Mouse (Mus musculus) spleen, postnatal 10 days (tissue): ENCODE data around the gene Ptpn18.

Experiments
- DNase-seq, 2 experiments: peaks; one replicate each; pipeline ENCODE4 v3.0.0; 2021 to 2022; ENCODE audit warnings: low spot score in 2 of 2

Gene Ptpn18

DNA sequence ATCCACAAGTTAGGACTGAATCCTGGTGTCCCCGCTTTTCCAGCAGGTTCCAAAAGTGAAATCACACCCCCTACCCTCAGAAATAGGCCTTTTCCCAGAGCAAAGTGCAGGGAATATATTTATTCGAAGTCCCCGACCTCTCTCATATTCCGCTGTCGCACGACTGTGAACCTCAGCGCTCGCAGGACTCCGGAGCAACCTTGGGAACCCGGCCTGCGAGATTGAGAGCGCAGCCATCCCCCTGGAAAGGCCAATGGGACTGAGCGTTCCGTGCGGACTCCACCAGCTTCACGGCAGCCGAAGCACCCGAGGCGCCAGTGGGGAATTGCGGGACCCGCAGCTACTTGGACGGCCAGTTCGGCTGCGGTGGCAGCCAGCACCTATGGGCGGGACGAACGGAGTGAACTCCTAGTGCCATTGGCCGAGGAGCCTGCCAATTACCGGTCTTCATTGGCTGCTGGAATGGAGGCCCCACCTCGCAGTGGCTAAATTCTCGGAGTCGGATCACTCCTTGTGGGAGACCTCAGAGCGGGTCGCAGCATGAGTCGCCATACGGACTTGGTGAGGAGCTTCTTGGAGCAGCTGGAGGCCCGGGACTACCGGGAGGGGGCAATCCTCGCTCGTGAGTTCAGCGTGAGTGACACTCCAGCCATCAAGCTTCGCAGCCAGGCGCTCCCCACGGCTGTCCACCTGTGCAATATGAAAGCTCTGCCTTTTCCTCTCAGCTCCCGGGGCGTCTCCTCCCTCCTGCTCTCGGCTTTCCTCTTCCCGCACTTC, at the start of gene Ptpn18:
TSS of gene Ptpn18 (plus strand) at position 479 of the 777 bp plus-strand sequence.
- peak; percentile 92 to 93 for DNase-seq

DNA sequence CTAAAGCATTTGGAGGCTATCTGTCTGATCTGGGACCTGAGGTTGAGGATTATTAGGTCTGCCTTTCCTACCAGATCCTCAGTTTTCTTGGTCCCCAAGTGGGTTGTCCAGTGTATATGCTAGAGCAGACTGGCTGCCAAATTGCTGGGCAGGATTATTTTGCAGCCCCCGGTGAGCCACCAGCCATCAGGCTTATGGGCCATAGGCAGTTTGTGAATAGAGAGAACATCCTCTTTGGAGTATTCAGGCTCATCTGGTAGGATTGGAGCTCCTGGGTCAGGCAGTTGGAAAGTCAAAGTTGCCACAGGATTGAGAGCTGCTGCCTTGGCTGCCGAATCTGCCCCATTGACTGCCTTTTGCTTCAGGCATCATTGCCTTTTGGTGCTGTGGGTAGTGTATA, 31.1 kb upstream of the Ptpn18 start:
- DNase-seq = no peak

DNA sequence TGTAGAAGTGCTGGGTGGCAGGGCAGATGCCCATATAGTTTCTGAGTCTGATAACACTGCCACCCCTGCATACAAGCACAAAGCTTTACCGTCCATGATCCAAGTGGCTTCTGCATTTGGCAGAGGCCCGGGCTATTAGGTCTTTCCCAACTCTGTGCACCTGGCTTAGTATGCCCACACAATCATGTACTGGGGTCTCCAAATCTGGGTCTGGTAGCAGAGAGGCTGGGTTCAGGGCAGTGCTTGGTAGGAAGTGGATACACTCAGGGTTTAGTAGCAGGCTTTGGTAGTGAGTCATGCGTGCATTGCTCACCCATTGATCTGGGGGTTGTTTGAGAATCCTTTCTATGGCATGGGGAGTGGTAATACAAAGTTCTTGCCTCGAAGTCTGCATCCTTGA, 30.3 kb upstream of the Ptpn18 start:
- no peak for DNase-seq

DNA sequence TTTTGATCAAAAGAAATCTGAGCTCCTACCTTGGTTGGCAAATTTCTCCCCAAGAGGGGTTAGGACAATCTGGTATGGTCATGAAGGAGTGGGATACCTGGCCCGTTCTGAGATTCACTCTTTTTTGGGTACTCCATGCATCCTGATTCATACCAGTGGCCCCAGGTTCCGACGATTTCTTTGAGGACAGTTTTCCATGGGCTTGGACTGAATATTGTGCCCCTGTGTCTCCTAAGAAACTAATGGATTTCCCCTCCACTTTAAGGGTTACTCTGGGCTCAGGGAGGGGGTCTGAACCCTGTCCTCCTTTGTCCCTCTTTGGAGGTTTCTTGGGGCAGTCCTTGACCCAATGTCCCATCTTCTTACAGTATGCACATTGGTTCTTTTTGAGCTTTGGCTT, 28.6 kb upstream of the Ptpn18 start:
- peak in 1 of 2 experiments; percentile 3 for DNase-seq

DNA sequence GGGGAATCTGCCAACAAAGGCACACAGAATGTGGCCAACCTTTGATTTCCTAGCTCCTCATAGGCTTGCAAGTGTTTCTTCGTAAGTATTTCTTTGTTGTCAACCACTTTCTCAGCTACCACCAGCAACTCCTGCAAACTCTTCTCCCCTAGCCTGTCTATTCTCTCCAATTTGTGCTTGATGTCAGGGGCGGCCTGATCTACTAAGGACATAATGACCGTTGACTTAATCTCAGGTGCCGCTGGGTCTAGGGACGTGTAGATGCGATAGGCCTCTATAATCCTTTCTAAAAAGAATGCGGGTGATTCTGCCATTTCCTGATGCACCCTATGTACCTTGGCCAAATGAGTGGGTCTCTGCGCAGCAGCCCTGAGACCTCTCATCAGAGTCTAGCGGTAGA, 28.1 kb upstream of the Ptpn18 start:
- DNase-seq = peak in 1 of 2 experiments; percentile 7

DNA sequence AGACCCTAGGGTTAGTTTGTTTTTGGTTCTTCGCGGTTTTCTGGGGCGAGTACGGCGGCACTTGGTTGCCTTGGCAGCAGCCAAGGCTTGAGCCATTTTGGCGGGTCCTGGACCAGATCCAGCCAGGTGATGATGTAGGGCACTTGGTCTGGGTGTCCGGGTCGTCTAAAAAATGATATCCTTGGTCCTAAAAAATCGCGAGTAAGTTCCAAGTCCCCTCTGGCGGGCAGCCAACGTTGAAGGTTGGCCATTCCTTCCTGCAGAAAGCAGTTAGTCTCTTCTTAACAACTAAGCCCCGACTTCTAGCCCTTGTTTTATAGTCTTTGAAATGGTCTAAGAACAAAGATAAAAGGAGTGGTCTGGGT, 27.2 kb upstream of the Ptpn18 start:
- peak in 1 of 2 experiments; percentile 44 for DNase-seq

DNA sequence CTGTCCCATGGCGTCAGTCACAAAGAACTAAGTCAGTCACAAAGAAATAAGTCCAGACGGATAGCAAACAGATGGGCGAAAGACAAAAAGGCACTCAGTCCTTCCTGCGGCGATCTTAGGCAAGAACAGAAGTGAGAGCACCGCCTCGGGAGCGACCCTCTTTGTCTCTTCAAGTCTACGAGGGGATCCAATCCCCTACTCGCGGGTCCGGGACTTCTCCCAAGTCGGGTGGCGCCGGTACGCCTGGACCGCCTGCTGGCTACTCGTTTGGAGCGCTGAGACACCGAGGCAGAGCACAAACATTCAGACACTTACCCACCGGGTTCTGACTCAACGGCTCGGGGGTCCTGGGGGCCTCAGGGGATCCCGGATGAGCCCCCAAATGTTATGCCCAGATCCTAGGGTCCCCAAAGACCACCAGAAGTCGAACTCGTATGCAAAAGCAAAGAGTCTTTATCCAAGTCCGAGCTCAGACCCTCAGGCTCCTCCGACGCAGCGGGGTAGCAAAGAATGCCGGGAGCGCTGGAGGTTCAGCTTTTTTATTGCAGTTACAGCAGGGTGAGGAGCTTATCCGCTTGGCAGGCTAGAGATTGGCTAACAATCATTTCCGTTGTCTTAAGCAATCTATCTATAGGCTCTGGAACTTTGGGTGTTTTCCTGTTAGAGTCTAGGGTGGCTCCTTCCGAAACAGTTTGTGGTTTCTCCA, 26.6 kb upstream of the Ptpn18 start:
- DNase-seq = peak in 1 of 2 experiments; percentile 37

DNA sequence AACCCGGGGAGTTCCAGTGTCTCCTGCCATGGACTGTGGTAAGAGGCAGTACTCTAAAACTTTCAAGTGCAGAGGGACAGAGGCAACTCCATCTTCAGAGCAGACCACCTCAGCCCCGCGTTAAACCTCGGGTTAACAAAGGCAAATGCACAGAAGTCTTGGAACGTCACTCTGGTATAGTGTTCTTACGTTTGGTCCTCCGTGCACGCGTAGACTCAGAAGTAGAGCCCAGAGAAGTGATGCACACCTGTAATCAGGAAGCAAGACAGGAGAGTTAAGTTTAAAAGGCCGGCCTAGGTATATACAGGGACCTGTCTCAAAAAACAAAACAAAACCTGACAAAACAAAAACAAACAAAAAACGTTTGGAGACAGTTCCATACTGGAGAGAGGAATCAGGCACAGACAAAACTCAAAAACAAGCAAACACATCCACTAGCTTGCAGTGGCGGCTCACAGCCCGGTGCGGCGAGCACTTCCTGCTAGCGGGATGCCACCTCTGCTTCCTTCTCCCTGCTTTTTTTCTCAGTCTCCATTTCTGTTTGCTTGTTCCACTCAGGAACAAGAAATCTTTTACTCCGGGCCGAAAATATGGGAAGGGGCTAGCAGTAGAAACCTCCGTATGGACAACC, 25.6 kb upstream of the Ptpn18 start:
- peak; percentile 22 to 46 for DNase-seq

DNA sequence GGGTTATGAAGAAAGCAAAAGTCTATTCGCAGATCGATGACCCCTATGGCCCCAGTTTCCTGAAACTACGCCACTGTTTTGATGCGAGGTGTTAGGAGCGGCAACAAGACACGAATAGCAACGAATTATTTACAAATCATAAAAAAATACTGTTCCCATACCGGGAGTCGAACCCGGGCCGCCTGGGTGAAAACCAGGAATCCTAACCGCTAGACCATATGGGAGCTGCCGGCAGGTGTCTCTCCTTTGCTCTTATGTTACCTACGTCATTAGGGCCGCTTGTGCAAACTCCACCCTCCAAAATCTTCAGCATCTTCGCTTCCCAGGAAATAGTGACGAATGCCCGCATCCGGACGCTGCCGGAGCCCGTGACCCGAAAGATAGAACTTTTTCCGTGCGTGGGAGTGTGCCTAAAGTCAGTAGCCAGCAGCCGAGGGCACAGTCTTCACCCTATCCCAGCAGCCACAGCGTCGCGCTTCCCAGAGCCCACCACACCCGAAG, 24.9 kb upstream of the Ptpn18 start:
- peak; percentile 86 to 88 for DNase-seq

DNA sequence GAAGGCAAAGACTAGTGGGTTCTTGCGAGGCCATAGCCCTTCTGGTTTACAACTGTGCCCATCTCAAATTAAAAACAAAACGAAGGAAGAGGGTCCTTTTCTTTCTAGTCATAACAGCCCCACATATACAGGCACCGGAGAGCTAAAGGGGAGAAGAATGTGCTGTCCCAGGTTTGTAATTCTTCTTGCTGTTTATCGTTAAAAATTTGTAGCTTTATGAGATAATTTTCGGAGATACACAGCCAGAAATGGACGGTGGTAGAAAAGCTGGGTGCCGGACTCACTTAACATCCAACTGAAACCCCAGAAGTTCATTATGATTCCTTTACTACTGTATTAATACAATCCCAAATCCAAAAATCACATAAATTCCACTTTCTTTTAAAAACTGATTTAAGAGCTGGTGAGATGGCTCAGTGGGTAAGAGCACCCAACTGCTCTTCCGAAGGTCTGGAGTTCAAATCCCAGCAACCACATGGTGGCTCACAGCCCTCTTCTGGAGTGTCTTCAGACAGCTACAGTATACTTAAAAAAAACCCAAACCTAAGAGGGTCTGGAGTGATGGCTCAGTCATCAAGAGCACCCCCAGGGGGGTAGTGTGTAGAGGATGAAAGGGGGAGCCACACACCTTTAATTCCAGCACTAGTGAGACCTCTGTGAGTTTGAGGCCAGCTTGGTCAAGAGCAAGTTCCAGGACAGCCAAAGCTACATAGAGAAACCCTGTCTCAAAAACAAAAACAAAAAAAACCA, 24.0 kb upstream of the Ptpn18 start:
- peak in 1 of 2 experiments; percentile 6 for DNase-seq

DNA sequence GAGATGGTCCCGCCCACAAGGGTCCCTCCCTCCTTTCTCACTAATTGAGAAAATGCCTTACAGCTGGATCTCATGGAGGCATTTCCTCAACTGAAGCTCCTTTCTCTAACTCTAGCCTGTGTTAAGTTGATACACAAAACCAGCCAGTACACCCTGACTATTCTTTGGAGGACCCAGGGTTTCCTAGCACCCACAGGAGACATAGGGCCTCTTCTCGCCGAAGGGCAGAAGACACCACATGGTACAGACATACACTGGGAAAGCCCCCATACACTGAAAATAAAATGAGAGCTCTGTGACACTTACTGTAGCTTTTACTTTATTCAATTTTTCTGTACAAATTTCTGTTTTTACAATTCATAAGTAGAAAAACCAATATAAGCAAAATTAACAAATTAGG, 23.2 kb upstream of the Ptpn18 start:
- DNase-seq = peak in 1 of 2 experiments; percentile 4

DNA sequence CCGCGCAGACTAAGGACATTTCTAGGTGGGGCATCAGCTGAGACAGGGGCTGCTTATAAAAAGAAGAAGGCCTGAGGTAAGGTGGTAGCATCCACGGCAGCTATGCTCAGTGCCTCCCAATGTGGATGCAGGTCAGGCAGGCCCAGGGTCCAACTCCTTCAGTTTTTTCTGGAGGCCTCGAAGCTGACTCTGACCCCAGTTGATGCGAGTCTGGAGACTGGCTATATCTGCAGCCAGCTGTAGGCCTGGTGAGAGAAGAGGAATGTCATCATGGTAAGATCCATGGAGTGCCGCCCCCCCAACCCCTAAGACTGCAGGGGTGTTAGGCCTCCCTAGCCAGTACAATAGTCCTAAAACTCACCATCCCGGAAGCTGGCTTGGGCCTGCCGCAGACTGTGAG, 22.2 kb upstream of the Ptpn18 start:
- peak in 1 of 2 experiments; percentile 12 for DNase-seq

DNA sequence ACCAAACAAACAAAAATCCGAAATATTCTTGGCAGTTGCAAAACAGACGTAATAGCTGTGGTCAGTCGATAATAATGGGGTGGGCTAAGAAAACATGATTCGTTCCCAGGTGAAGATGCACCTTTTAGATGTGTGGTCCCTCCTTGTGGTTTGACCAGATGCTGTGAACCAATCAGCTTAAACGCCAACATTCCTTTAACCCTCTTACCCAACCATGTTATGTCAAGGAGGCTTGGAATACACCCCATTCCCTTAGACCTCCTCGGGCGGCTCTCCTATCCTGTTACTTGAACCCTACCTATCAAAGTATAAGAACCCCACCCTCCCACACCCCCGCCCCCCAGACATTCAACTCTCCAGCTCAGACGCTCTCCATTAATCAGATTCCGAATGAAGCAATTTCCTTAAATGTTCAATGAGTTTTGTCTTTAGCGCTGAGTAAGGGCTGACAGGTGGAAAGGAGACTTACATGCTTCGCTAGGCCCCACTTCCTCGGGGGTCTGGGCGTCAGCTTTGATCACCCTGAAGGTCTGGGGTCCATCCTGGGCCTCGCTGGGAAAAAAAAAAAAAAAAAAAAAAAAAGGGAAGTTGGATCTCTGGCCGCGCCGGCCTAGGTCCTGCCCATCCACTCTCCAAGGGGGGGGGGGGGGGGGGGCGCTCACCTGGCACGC, 21.0 kb upstream of the Ptpn18 start:
- peak in 1 of 2 experiments; percentile 12 for DNase-seq

DNA sequence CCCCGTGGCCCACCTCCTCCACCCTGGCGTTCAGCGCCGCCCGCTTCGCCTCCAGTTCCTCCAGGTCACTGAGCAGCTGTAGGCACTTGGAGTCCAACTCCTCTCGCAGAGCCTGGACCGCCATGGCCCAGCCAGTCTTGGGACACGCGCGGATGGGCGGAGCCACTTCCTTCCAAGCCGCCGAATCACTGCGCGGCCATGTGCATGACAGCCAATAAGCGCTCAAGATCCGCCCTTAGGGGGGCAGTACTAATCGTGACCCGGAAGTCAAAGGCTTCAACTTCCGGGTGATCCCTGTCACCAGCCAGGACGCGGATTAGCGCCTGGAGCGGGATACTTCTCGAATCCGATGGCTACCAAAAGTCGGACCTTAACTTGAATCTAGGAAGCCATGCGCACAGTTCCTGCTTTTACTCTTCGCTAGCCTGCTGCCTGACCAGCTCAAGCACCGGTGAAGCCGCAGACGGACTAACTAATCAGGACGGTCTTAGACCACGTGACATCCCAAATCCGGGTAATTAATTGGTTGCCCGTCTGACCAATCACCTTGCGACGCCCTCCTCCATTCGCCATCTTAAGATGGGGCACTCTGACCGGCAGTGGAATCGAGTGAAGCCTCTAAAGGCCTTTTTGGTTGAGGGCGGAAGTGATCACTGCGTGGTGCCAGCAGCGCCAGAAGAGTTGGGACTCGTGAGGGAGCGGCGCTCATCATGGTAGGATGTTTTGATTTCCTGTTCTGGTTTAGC, 20.2 kb upstream of the Ptpn18 start, which contains the start of the genes Ccdc115 and Imp4:
TSS of gene Ccdc115 (minus strand) at position 458 of the 746 bp plus-strand sequence.
TSS of gene Imp4 (plus strand) at position 637 of the 746 bp plus-strand sequence.
- peak; percentile 91 to 96 for DNase-seq

DNA sequence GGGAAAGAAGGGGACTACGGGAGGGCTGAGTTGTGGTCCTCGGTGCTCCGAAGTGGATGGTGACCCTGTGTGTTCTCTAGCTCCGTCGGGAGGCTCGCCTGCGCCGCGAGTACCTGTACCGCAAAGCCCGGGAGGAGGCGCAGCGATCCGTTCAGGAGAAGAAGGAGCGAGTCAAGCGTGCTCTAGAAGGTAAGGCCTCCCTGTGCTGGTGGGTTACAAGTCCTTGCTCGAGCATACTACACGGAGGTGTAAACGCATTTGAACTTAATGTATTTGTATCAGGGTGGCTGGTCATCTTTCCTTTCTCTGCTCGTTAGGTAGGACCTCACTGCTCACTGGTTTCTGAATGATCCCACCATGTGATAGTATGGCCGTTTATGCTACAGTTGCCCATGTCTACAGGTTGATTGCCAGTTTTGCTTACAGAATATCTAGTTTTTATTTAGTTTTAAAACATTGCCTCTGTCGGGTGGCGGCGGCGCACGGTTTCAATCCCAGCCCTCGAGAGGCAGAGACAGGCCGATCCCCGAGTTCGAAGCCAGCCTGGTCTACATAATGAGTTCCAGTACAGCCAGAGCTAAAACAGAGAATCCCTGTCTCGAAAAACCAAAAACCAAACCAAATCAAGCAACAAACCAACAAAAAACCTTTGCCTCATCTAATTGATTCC, 19.5 kb upstream of the Ptpn18 start:
- peak; percentile 58 to 76 for DNase-seq

DNA sequence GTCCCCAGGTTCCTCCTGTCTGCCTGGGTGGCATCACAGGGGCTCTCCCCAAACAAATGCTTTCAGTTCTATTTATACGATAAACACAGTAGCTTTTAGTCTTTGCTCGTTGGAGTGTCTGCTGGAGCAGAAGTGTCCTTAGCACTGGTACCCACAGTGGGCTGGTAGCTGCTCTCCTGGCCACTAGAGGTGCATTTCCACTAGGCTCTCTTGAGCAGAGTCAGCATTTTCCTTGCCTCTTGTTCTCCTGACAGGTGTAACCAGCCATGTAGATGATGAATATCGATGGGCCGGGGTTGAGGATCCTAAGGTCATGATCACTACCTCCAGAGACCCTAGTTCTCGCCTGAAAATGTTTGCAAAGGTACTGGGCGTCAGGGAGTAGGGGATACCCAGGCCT, 16.4 kb upstream of the Ptpn18 start:
- no peak for DNase-seq

DNA sequence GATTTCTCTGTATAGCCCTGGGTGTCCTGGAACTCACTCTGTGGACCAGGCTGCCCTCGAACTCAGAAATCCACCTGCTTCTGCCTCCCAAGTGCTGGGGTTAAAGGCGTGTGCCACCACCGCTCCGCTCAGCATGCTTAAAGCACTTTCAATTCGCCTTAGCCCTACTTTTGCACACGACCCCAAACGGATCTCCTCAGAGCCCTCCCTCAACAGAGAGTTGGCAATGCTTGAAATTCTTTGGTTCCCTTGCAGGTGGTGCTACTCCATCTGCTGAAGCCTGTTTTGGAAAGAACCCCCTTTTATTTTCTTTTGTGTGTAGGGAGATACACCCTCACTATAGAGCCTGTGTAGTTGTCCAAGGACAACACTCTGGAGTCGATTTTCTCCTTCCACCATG, 1.1 kb upstream of the Ptpn18 start:
- DNase-seq = no peak

DNA sequence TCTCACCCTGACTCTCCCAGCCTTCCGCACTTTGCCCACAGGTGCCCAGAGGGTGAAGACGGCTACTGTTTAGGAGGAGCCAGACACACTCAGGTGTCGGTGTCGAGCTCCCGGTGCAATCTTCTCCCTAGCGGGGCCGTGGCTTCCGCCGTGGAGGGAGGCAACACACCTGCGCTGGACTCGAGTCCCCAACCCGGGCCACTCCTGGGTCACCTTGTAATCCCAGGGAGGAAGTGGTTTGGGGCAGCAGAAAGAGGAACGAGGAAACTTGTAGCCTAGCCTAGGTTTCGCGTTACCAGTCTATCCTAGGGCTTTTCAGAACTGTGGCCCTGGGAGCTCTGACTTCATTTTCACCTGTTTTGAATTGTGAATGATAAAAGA, 489 bp downstream of the Ptpn18 start:
- peak; percentile 45 to 47 for DNase-seq

DNA sequence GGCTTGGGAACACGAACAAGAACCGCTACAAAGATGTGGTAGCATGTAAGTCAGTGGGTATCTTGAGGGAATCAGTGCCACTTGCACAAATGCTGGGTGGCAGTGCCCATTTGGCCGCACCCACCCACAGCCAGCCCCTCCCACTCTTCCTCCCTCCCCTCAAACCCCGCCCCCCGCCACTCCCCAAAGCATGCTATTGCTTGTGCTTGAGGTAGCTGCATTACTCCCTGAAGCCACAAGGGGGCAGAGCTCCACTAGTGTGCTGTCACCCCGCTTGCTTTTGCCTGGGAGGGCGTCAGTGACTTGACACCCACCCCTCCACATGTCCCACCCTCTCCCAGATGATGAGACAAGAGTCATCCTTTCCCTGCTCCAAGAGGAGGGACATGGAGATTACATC, 3.2 kb downstream of the Ptpn18 start:
- peak; percentile 69 to 92 for DNase-seq

DNA sequence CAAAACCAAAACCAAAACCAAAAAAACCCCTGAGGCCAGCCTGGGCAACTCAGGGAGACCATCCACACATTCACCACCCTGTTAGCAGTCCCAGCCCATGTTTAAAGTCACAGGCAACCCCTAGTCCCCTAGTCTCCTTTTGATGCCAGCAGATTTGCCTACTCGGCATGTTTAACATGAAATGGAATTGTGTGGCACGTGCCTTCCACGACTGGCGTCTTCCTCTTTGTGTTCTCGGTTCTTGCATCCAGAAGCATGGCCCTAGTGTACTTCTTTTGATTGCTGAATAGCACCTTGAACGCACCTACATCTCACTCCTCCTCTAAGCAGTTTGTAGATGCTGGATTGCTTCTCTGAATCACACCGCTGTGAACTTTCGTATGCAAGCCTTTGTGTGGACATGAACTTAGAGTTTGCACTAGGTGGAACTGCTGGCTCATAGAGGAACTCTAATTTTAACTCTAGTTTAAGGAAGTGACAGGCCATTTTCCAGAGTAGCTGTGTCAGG, 4.8 kb downstream of the Ptpn18 start:
- no peak for DNase-seq
